Mouse (Mus musculus) spleen, postnatal 4 days (tissue): Measurements from ENCODE around the gene Pgf.
"Not testable (repeated sequence)": the region's sequence is repeated elsewhere in the genome, so short reads cannot be mapped to it uniquely, and the experiment has no call there.

Source experiments
- DNase-seq, 2 experiments: peaks; one replicate each; pipeline ENCODE4 v3.0.0; 2022; ENCODE audit warnings: low spot score in 2 of 2

Gene Pgf

DNA sequence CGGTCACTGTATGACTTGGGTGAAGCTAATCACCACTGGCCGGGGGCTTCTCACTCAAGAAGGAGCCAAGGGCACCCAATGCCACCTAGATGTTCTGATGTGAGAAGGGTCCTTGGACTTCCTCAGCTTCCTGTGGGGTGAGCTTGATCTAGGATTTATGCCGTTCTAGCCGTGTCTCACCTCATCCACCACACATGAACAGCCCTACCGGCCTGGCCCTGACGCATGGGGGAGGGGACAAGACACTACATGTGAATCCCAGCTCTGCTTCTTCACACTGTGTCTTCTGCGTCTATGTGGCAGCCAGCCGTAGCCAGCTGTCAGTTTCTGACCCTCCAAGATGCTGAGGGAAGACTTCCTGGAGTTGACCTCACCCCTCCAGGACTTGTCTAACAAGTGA is 18.8 kb downstream of the Pgf start:
- DNase-seq = no peak

DNA sequence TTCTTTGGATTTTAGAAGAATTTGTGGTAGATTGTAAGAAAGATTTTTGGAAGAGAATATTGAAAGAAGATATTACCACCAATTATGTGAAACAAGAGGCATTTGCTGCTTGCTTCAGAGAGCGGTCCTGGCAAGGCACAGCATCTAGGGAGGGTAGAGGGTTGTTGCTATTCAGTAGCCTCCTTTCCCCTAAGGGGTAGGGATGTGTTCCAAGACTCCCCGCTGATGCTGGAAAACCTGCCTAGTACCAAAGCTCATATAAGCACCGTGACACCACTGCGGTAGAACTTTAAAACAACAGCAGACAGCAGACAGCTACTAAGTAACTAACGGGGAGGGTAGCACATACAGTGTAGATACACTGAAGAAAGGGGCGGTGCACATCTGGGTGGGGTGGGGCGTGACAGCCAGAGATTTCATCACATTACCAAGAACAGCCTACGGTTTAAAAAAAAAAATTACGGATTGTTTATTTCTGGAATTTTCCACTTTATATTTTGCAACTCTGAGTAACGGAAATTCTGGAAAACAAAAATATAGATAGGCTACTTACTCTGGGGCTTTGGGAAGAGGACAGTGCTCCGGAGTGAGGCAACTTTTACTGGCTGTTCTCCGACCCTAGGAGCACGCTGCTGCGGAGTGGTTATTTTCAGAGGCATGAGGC is 19.7 kb downstream of the Pgf start:
- no peak for DNase-seq

DNA sequence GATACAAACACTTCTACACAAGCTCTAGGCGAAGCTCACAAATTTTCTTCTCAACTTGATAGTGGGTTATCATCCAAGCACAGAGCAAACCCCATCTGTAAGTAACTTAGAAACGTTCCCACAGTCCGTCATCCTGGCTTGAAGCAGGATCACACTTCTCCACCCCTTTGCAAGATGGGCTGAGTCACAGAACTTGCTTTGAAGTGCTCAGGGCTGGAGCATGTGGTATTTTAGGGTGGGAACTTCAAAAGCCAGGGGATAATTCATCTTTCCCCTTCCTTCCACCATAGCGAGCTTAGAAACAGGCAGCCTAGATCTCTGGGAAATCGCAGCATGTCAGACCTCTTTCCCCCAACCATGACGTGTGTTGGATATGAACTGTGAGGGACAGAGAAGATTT is 21.3 kb downstream of the Pgf start:
- no peak for DNase-seq

DNA sequence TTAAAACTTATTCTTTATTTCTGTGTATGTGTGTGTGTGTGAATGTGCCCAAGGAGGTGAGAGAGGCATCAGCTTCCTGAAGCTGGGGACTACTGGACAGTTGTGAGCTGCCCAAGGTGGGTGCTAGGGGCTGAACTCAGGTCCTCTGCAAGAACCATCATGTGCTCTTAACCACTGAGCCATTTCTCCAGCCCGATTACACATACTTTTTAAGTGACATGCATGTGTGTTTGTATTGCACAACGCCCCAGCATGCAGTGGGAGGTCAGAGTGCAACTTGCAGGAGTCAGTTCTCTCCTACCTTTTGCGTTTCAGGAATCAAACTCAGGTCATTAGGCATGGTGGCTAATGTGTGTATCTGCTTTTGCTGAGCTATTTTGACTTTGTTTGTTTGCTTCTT is 24.6 kb downstream of the Pgf start:
- DNase-seq = no peak

DNA sequence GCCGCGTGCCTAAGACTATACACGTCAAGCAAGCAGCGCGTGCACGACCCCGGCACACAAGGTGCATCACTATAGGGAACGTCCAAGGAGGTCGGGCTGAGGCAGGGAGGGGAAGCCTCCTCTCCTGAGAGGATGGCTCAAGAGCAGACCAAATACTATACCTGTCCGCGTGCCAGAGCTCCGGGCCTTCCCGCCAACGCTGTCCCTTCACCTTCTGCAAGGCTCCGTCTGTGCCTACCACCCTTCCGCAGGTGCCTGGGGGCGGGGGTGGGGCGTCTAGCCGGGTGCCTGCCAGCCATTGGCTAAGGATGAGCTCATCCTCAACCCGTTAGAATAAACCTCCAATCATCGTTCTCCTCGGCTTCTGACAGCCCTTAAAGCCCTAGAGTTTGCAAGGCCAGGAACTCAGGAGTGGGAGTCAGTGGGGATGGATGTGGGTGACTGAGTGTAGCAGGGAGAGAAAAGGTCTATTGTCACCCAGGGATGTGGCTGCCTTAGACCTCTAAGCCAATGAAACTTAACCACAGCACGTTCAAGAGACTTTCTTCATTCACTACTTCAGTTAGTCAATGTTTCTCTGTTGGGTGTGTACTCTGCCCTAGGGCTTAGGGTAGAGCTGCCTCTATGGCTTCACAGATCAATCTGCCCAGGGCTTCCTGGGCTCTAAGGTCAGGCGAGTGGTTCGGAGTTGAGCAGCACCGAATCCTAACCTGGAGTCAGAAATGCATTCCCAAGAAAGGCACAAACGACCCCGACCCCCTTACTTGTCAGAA is 26.4 kb downstream of the Pgf start, which contains the start of gene Rps6kl1:
Gene Rps6kl1 (minus strand): TSS at position 263 of the 773 bp plus-strand sequence.
- peak in 1 of 2 experiments; percentile 34 for DNase-seq

DNA sequence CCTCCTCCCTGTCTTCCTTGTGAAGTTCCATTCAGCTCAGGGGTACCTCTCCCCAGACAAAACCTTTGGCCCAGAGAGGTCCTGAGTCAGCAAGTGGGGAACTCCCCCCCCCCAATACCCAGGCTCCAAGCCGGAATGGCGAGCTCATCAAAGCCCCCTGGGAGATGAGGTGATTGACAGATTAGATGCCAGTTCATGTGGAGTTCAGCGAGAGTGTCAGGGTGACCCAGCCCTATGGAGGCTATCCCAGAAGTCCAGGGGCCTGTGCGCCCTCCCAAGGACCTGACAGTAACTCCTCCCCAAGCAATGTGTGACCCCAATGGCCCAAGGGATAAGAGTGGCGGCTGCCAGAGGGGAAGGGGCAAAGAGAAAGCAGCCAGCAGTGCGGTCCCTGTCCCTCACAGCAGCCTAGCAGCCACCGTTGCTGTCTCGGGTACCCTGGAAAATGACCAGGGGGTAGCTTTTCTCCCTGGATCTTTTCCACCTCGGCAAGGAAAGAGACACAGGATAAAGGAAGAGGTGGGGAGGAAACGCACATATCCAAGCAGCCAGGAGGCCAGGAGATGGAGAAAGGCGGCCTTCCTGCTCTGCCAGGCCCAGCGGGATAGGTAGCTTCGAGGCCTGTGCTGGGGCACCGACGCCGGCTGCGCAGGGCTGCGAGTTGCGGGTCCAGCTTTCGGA is 27.1 kb downstream of the Pgf start:
- no peak for DNase-seq

DNA sequence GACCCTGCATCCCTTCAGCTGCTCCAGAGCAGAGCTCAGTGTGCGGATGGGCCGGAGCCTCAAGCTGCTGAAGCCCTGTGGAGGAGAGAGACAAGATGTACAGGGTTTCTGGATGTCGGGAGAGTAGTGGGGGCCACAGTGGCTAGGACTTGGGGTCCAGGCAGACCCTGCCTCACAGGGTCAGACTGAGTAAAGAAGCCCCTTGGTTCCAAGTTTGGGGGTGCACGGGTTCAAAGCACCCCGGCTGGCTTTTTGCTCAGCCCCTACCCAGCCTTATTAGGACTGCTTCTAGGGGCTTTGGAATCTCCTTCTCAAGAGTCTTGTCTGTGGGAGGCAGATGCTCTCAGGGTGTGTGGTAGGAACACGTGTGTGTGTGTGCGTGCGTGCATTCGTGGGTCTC is 30.7 kb downstream of the Pgf start:
- no peak for DNase-seq

DNA sequence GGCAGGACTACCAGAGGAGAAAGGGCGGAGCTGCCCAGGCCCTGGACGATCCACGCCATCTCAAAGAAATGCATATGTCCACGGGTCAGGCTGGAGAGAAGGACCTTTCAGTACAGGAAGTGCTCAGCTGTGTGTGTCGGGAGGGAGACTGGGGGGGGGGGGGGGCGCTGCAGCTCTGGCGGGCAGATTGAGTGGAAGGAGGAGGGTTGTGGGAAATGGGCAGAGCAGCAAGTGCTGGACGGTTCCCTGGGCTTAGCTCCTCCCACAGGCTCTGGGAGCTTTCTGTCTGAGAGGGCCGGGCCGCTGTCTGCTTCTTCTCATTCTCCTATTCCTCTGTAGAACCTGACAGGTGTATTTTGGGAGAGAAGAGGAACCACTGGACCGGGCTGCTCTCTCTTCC is 31.2 kb downstream of the Pgf start:
- no peak for DNase-seq

DNA sequence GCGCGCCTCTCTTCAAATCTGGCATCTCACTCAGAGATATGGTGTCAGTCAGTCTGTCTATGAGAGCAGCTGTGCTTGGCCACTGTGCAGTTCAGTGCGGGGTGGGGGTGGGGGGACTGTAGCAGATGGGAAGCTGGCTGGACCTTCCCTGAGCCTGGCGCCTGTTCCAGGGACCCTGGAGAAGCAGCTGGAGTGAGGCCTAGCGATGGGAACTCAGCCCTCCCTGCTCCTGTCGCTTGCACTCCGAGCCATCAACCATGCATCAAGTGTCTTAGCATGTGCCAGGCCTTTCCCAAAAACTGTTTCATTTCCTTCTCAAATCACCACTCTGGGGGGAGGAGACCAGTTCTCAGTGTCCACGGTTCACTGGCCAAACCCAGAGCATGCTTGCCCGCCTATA is 32.0 kb downstream of the Pgf start:
- no peak for DNase-seq

DNA sequence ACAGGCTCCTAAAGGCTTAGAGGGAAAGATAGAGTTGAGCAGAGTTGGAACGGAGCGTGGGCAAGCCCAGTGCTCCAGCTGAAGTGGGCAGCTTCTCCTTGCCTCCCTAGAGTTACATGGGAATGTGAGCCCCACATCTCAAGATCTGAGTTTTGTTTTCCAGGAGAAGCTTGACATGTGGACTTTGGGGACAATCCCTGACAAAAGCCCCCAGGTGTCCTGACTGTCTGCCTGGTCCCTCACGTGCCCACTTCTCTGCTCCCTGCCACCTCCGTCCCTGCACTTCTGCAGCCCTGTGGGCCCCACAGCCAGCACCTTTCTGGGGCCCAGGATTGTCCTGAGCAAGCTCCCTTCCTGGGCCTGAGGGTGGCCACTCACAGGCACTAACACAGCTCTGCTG is 32.8 kb downstream of the Pgf start:
- DNase-seq = no peak

DNA sequence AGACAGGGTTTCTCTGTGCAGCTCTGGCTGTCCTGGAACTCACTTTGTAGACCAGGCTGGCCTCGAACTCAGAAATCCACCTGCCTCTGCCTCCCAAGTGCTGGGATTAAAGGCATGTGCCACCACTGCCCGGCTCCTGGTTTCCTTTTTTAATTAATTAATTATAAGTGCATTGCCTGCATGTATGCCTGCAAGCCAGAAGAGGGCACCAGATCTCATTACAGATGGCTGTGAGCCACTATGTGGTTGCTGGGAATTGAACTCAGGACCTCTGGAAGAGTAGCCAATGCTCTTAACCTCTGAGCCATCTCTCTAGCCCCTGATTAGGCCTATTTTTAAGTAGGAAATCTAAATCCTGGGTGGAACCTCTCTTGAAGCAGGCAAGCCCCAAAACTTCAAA is 33.3 kb downstream of the Pgf start:
- not testable (repeated sequence) for DNase-seq

DNA sequence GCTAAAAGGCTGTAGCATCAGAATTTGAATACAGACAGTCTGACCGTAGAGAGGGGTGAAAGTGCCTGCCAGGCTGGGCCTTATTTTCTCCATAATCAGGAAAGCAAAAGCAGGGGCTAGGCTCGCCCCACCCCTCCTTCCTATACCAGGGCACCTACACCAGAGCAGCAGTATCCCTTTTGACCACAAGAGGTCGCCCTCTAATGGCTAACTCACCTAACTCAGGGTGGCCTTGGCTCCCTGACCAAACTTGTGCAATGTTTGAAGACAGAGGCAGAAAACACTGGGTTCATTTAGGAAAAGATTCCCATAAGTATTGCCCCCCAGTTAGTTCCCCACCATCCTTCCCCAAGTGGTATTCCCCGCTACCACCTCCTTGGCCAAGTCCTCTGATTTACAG is 34.8 kb downstream of the Pgf start:
- peak; percentile 78 to 93 for DNase-seq

DNA sequence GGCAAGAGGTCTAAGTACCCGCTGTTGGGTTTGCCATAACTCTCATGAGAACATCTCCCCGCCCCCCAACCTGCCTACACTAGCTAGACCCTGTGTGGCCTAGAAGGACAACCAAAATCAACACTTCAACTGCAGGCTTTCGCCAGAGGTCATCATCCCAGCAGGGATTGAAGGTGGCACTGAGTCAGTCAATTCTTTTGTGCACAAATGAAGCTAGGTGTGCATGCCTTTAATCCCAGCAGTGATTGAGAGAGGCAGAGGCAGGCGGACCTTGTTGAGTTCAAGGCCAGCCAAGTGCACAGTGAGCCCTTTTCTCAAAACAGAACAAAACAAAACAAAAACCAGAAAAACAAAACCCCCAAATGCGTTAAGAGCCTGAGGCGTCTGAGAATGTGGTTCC is 36.5 kb downstream of the Pgf start:
- no peak for DNase-seq

DNA sequence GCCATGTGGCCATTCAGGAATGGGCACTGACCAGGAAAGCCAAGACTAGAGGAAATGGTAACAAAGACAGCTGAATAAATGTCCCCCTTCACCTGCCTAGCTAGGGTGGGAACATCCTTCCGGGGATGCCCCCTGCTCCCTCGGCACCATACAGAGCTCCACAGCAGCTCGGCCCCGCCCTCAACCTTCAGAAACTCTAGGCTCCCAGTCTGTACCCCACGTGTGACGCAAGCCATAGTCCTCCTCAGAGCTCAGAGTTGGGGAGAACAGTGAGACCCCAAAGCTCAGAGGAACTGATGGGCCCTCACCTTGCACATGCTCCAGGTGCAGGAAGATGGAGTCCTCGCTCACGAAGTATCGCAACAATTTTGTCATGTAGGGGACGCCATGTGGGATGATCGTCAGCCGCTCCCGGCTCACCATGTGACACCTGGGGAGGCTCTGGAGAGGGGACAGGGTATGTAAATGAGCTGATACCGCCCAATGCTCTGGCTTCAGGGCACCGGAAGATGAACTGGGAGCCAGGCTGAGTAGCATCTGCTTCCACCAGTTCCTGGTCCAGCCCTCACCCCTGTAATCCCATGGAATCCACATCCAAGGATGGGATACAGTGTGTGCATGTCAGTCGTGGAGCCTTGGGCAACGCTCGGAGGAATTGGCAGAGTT is 37.4 kb downstream of the Pgf start:
- no peak for DNase-seq

DNA sequence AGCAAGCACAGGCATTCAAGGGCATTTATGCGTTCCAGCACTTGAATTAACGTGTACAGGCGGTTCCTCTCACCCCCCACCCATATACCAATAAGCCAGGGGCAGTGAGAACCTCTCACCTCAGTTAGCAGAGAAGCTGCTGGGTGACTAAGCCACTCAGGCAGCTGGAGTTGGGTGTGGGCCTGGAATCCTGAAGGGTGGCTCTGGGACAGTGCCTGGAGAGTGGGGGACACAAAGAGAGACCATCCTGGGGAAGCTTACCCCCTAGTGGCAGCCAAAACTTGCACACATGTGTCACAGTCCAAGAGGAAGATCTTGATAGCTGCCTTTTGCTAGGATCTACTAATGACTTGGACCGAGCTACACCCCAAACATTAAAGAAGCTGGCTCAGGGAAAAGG is 41.0 kb downstream of the Pgf start:
- no peak for DNase-seq

DNA sequence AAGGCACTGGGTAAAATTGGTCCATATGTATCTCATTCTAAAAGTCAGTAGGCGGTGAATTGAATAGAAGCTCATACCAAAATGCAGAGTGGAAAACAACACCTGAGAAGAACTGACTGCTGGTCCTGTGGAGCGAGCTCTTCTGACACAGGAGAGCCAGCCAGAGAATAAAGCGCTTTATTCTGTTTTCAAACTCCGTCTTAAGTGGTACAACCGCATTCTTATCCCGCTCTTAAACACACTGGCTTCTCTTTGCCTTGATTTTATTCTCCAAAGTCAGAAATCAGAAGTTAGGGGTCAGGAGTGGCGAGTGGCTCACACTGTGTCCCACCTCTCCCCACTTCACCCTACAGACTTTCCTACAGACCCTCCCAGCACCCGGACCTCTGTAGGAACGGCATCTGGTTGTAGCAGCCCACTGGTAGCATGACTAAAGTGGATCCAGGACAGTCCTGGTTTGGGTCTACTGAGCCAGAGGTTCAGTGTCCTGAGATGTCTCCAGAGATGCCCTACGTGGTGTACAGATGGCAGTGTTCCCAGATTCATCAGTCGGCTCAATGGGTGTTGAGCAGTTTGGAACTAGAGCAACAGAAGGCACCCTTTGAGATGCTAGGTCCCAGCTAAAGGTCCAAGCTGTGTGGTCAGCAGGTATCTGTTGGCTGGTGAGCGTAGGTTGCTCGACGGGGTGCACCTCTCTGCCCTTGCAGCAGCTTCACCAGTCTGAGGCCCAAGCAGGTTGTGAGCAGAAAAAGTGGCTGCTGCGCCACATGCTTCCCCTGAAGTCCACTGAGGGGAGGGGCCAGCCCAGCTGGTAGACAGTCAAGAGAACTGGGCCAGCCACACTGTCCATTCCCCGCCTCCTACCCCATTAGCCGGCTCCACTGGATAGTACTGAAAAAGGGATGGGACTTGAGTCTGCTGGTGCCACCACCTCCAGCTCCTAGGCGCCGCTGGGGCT is 41.8 kb downstream of the Pgf start:
- no peak for DNase-seq

DNA sequence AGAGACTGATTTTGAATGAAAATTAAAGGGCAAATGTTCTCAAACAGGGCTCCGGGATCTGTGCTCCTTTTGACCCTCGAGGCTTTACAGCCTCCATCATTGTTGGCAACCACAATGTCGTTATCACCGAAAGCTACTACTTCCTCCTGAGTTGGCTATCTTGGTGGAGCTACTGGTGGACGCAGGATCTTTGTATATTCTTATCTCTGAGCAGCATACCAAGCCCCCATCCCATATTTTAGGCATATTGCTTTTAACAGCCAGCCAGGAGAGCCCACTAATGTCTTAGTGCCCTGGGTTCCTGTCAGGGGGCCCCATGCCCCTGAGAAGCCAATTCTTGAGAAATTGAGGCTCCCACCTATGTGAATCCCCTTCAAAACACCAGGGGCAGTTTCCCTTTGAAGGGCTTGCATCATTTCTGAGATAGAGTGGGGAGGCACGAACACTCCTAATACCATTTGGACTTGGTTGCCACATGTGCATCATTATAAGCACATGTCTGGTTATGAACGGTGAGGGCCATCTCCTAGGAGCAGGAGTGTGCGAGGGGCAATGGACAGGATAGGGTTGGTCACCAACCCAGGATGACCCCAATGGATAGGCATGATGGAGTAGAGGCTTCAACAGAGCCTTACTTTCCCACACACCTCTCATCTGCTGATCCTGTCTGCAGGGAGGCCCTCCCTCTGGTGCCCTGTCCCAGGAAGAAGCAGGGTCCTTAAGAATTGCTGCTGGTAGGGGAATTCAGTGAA is 43.4 kb downstream of the Pgf start:
- no peak for DNase-seq

DNA sequence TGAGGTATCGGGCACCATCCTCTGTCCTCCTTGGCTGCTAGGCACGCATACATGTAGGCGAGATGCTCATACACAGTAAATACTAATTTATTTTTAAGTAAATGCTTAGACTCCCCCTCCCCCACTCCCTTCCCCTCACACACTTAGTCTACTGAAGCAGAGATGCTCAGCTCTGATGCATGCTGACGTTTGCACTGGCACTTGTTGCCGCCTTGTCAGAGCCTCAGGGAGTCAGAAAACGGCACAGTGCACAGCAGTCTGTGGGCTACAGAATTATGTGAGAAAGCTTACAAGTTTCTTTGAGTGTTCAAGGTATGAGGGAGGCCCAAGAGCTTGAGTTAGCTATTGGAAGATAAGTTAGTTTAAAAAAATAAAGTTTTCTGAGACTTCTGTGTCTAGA is 46.2 kb downstream of the Pgf start:
- DNase-seq = peak in 1 of 2 experiments; percentile 57

DNA sequence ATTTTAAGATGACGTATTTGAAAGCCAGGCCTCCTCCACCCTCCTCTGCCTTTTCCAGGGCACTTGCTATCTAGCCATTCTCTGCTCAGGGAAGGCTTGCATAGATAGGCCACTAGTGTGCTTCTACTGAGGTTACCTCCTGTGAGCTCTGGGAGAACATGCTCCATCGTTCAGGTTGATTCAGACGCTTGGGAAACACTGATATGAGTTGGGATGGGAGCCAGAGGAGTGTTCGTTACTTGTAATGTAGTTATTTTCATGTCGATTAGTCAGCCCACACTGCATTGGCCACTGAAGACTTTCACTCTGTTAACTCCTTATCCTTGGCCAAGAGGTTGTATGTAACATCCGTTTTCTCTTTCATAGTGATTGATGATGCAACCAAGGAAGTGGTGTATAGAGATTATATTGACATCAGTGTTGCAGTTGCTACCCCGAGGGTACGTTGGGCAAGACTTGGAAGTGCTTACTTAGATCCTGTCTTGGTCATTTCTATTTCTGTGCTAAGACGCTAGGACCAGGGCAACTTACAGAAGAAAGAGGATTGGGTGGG is 48.1 kb downstream of the Pgf start:
- no peak for DNase-seq

DNA sequence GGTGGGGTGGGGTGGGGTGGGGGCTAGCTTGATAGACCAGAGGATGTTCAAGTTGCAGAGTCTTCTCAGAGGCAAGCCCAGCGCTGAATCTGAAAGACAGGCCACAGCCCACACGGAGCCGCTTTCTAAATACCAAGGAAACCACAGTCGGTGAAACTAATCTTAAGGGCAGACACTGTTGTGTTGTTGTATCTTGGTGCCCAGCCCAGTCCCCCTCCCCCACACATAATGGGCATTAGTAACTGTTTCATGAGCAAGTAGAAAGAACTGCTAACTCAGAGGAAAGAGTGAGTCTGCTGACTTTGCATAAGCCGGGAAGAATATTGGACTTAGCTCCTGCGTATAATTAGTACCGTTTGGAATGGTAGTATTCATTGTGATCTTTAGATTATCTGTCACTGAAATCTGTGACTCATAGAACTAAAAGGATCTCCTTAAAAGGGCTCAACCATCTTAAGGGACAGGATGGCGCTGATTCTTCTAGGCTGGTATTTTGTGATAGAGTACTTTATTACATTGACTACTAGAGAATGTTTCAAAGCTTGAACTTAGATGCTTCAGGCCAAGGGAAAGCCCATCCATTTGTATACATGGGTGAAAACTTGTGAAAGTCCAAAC is 50.5 kb downstream of the Pgf start:
- no peak for DNase-seq
